Mouse (Mus musculus): ENCODE data around the gene Fhad1. TPM values are rescaled to one million over a fixed set of nuclear protein-coding genes. Genes with fewer than 3 reads are reported as not detected.

The Fhad1 gene
- total and polyA plus RNA-seq, 2 experiments from 2014 or later = 5.6 to 7.2 TPM

DNA sequence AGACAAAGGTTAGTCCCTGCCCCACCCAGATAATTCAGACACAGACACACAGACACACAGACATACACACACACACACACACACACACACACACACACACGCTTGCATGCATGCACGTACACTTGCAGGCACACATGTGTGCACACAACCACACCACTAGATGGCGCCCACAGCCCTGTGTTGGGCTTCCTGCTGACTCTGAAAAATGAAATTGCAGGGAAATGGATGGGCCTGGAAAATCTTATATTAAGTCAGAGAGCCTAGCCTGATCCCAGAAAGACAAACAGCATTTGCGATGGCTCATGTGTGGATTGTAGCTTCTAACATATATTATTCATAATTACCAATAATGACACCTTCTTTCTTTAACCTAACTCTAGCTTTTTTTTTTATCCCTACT, 38.7 kb downstream of the Fhad1 start:
- no peak for ATAC-seq (ENCODE audit: low FRiP score)
- H3K4me2 ChIP-seq (ENCODE audit: low read depth, low read length, poor library complexity, severe bottlenecking) = no peak overlapping the region
- 50% methylated on average over 4 of the region's 4 CpGs for WGBS

DNA sequence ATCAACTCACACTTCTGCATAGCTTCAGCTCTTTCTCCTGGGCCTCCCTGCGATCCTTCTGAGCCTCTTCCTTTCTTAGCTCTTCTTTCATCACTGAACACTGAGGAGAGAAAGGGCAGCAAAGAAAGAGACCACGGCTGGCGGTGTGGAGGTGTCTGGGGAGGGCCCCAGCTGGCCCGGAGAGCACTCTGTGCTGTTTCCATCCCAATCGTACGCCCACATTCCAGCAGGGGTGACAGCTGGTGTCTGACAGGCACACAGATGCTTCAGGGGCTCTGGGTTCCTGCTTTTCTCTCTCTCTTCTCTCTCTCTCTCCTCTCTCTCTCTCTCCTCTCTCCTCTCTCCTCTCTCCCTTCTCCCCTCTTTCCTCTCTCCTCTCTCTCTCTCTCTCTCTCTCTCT, 50.3 kb downstream of the Fhad1 start:
- no peak for TF ChIP-seq CTCF (IDR thresholded peaks at IDR 0.05)
- H3K4me1 ChIP-seq (ENCODE audit: insufficient read depth, low read length) = no peaks in the 10 kb centered on the region
- H3K4me3 ChIP-seq (ENCODE audit: low read depth, low read length) = no peak overlapping the region
- DNase-seq (ENCODE audit: low spot score) (no peak), ATAC-seq (ENCODE audit: low FRiP score) (no peak)
- H3K9me3 ChIP-seq (ENCODE audit: low read length) = peaks cover 3% of the 10 kb centered on the region; the same call in 1 of the 2 replicates
- H3K27me3 ChIP-seq (ENCODE audit: insufficient read depth, low read length) = no peaks in the 10 kb centered on the region
- 28% methylated on average over 6 of the region's 6 CpGs for WGBS
- H3K36me3 ChIP-seq (ENCODE audit: insufficient read depth, low read length) = no peaks in the 10 kb centered on the region
- no peak overlapping the region for H3K27ac ChIP-seq (ENCODE audit: low read depth, low read length)
- no peak overlapping the region for H3K9ac ChIP-seq (replicated peaks; ENCODE audit: low read length, poor library complexity, severe bottlenecking)
- H3K4me2 ChIP-seq (ENCODE audit: low read depth, low read length, poor library complexity, severe bottlenecking) = no peak overlapping the region

More for the DNA sequence above, 38.7 kb downstream of the Fhad1 start:
- DNase-seq (ENCODE audit: low spot score) = peak; percentile 57
- no peaks in the 10 kb centered on the region for H3K27me3 ChIP-seq (ENCODE audit: insufficient read depth, low read length)
- no peaks in the 10 kb centered on the region for H3K9me3 ChIP-seq (ENCODE audit: low read length)
- no peak overlapping the region for H3K4me3 ChIP-seq (ENCODE audit: low read depth, low read length)
- H3K9ac ChIP-seq (replicated peaks; ENCODE audit: low read length, poor library complexity, severe bottlenecking) = no peak overlapping the region
- no peaks in the 10 kb centered on the region for H3K36me3 ChIP-seq (ENCODE audit: insufficient read depth, low read length)
- no peaks in the 10 kb centered on the region for H3K4me1 ChIP-seq (ENCODE audit: insufficient read depth, low read length)
- no peak overlapping the region for H3K27ac ChIP-seq (ENCODE audit: low read depth, low read length)
- peak; percentile 84 for TF ChIP-seq CTCF (IDR thresholded peaks at IDR 0.05)

DNA sequence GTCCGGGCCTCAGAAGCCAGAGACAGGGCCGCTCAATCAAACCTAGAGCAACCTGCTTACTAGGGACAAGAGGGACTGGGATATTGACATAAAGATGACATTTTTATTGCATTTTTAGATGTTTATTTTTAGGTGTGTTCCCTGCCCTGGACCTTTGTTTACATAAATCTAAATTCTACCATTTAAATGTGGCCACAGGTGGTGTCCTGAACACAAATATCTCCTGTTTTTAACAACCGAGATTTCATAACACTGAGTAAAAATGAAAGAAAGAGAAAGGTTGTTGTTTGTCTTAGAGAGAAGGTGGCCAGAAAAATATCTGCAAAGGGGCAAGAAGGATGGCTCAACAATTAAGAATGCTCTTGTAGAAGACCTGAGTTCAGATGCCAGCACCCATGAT, 51.0 kb downstream of the Fhad1 start:
- ATAC-seq (ENCODE audit: low FRiP score) = no peak
- TF ChIP-seq CTCF (IDR thresholded peaks at IDR 0.05) = no peak
- no peaks in the 10 kb centered on the region for H3K36me3 ChIP-seq (ENCODE audit: insufficient read depth, low read length)
- no peak overlapping the region for H3K27ac ChIP-seq (ENCODE audit: low read depth, low read length)
- H3K4me2 ChIP-seq (ENCODE audit: low read depth, low read length, poor library complexity, severe bottlenecking) = no peak overlapping the region
- H3K27me3 ChIP-seq (ENCODE audit: insufficient read depth, low read length) = no peaks in the 10 kb centered on the region
- peaks cover 3% of the 10 kb centered on the region; the same call in 1 of the 2 replicates for H3K9me3 ChIP-seq (ENCODE audit: low read length)
- DNase-seq (ENCODE audit: low spot score) = no peak
- 88% methylated on average over 3 of the region's 3 CpGs for WGBS
- H3K4me1 ChIP-seq (ENCODE audit: insufficient read depth, low read length) = no peaks in the 10 kb centered on the region
- H3K4me3 ChIP-seq (ENCODE audit: low read depth, low read length) = no peak overlapping the region
- H3K9ac ChIP-seq (replicated peaks; ENCODE audit: low read length, poor library complexity, severe bottlenecking) = no peak overlapping the region

DNA sequence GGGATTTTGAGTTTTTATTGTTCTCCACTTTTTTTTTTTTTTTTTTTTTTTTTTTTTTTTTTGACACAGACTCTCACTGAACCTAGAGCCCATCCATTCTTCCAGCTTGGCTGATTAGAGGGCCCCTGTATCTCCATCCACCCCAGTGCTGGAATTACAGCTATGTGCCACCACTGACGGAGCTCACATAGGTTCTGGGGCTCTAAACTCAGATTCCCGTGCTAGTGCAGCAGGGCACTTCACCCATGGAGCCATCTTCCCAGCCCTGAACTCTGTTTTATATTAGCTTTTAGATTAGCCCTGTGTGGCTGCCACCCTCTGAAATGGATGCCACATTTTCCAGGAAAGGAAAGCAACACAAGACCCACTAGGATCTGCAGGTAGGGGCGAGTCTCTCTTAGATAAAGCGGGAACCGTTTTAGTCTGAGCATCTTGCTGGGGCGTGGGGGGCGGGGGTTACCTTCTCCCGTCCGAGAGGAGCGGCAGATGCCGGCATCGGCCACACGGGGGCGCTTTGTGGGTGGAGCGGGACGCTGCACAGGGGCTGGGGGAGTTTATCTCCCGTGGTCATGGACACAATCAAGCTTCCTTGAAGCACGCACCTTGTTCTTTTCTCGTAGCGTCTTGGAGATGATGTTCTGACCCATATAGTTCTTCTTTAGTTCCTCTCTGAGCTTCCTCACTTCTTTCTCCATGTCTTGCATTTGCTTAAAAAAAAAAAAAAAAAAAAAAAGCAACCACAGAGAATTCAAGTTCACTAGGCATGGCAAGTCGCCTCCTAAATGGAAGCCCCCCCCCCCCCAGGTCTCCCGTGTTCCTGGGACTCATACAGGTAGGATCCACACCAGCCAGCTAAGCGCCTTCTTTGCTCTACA, 51.8 kb downstream of the Fhad1 start:
- WGBS = 13% methylated on average over 23 of the region's 23 CpGs
- DNase-seq (ENCODE audit: low spot score) (no peak), ATAC-seq (ENCODE audit: low FRiP score) (no peak)
- Histone ChIP-seq H3K9me3 (ENCODE audit: low read length) (peaks cover 3% of the 10 kb centered on the region; the same call in 1 of the 2 replicates), H3K4me2 (ENCODE audit: low read depth, low read length, poor library complexity, severe bottlenecking) (peak overlapping the region; percentile 20; the same call in 1 of the 2 replicates), H3K4me1 (ENCODE audit: insufficient read depth, low read length) (no peaks in the 10 kb centered on the region), H3K27me3 (ENCODE audit: insufficient read depth, low read length) (no peaks in the 10 kb centered on the region), H3K4me3 (ENCODE audit: low read depth, low read length) (no peak overlapping the region), H3K9ac (replicated peaks; ENCODE audit: low read length, poor library complexity, severe bottlenecking) (no peak overlapping the region), H3K36me3 (ENCODE audit: insufficient read depth, low read length) (no peaks in the 10 kb centered on the region), H3K27ac (ENCODE audit: low read depth, low read length) (no peak overlapping the region)
- peak; percentile 68 for TF ChIP-seq CTCF (IDR thresholded peaks at IDR 0.05)

DNA sequence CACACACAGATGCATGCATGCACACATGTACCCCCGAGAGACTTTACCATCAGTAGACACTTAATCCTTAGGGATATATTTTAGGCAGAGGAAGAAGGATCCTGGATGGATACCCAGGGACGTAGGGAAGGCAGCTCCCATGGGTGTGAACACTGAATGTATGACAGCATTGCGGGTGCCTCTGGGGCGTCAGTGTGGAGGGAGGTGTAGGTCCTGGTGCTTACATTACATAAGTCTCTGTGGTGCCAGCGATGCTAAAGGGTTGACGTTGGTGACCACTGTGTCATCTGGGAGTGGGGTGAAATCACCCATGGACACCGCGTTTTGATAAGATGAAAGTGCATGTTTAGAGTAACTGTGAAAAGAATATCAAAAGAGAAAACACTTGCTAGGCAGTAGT, 54.8 kb downstream of the Fhad1 start:
- Histone ChIP-seq H3K4me1 (ENCODE audit: insufficient read depth, low read length) (no peaks in the 10 kb centered on the region), H3K4me2 (ENCODE audit: low read depth, low read length, poor library complexity, severe bottlenecking) (no peak overlapping the region), H3K4me3 (ENCODE audit: low read depth, low read length) (no peak overlapping the region), H3K9me3 (ENCODE audit: low read length) (peaks cover 3% of the 10 kb centered on the region; the same call in 1 of the 2 replicates), H3K27me3 (ENCODE audit: insufficient read depth, low read length) (no peaks in the 10 kb centered on the region), H3K9ac (replicated peaks; ENCODE audit: low read length, poor library complexity, severe bottlenecking) (no peak overlapping the region), H3K27ac (ENCODE audit: low read depth, low read length) (no peak overlapping the region), H3K36me3 (ENCODE audit: insufficient read depth, low read length) (no peaks in the 10 kb centered on the region)
- TF ChIP-seq CTCF (IDR thresholded peaks at IDR 0.05) = no peak
- DNase-seq (ENCODE audit: low spot score) = no peak
- WGBS = 84% methylated on average over 8 of the region's 8 CpGs
- no peak for ATAC-seq (ENCODE audit: low FRiP score)

DNA sequence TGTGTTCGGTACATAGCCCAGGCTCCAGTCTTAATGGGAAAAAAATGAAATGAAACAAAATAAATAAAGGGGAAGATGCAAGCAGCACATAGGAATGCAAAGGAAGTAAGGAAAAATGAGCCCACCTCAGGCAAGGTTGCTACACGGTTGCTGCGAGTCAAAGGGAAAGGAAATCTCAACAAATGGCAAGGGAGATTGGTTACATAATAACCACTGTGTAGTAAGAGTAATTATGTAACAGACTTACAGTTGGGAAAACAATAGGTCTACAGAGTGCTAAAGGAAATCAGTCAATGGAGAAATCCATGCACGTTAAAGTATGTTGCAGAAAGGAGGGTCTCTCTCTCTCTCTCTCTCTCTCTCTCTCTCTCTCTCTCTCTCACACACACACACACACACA, 55.3 kb downstream of the Fhad1 start:
- H3K9ac ChIP-seq (replicated peaks; ENCODE audit: low read length, poor library complexity, severe bottlenecking) = no peak overlapping the region
- H3K4me1 ChIP-seq (ENCODE audit: insufficient read depth, low read length) = no peaks in the 10 kb centered on the region
- no peak for ATAC-seq (ENCODE audit: low FRiP score)
- H3K4me2 ChIP-seq (ENCODE audit: low read depth, low read length, poor library complexity, severe bottlenecking) = no peak overlapping the region
- no peak overlapping the region for H3K4me3 ChIP-seq (ENCODE audit: low read depth, low read length)
- 73% methylated on average over 4 of the region's 4 CpGs for WGBS
- TF ChIP-seq CTCF (IDR thresholded peaks at IDR 0.05) = no peak
- H3K36me3 ChIP-seq (ENCODE audit: insufficient read depth, low read length) = no peaks in the 10 kb centered on the region
- no peak overlapping the region for H3K27ac ChIP-seq (ENCODE audit: low read depth, low read length)
- H3K27me3 ChIP-seq (ENCODE audit: insufficient read depth, low read length) = no peaks in the 10 kb centered on the region
- H3K9me3 ChIP-seq (ENCODE audit: low read length) = peaks cover 3% of the 10 kb centered on the region; the same call in 1 of the 2 replicates
- DNase-seq (ENCODE audit: low spot score) = no peak

All from midbrain, postnatal 0 days (tissue).